Mouse (Mus musculus) liver, embryonic 15.5 days (tissue): ENCODE measurements around the gene Gm20696. TPM values are rescaled to one million over a fixed set of nuclear protein-coding genes. Genes with fewer than 3 reads are reported as not detected.

Source experiments
- ATAC-seq: fragments of 200-750 bp; cut with Nextera tagmentation; 2 replicates; pipeline ENCODE4 v1.8.0; 2017; ENCODE audit warnings: moderate number of reproducible peaks, mild to moderate bottlenecking, moderate library complexity; ENCODE audit not compliant: insufficient read depth
- H3K27ac ChIP-seq: fragments of 300-500 bp; sonication (generic); replicated peaks from 2 replicates; pipeline ENCODE4 v1.5.1; 2015; ENCODE audit warnings: mild to moderate bottlenecking, inconsistent platforms
- H3K27me3 ChIP-seq: fragments of 300-500 bp; sonication (generic); 2 replicates; pipeline ENCODE4 v1.6.1; 2015; ENCODE audit warnings: mild to moderate bottlenecking, inconsistent platforms
- H3K36me3 ChIP-seq: fragments of 300-500 bp; sonication (generic); replicated peaks from 2 replicates; pipeline ENCODE4 v1.6.1; 2015; ENCODE audit warnings: moderate library complexity, mild to moderate bottlenecking, inconsistent platforms
- H3K4me1 ChIP-seq: fragments of 300-500 bp; sonication (generic); replicated peaks from 2 replicates; pipeline ENCODE4 v1.6.1; 2015; ENCODE audit warnings: inconsistent platforms
- H3K4me2 ChIP-seq: fragments of 300-500 bp; sonication (generic); 2 replicates; pipeline ENCODE4 v1.6.1; 2015; ENCODE audit warnings: moderate library complexity, mild to moderate bottlenecking, inconsistent platforms
- H3K4me3 ChIP-seq: fragments of 300-500 bp; sonication (generic); replicated peaks from 2 replicates; pipeline ENCODE4 v1.5.1; 2015; ENCODE audit warnings: mild to moderate bottlenecking, inconsistent platforms
- H3K9ac ChIP-seq: fragments of 300-500 bp; sonication (generic); 2 replicates; pipeline ENCODE4 v1.6.1; 2015; ENCODE audit warnings: moderate library complexity, mild to moderate bottlenecking, inconsistent platforms
- H3K9me3 ChIP-seq: fragments of 300-500 bp; sonication (generic); replicated peaks from 2 replicates; pipeline ENCODE4 v1.6.1; 2016; ENCODE audit warnings: inconsistent platforms
- WGBS: fragments of 180-500 bp; shearing (Covaris S2); methylation state at CpG from one replicate; pipeline ENCODE4 v1.1.7; 2015; ENCODE audit warnings: mixed read lengths; ENCODE audit not compliant: insufficient replicate concordance; 5-methylcytosine and 5-hydroxymethylcytosine counted together
- polyA plus RNA-seq: library from polyadenylated mRNA; unstranded; fragments of >200 nt; fragmentation: Nextera tagmentation; extraction: Ambion mirVana; gene quantifications from 2 replicates; pipeline ENCODE4 v1.2.1, GENCODE M21; 2015

Gene Gm20696
- polyA plus RNA-seq, 1 experiment from 2014 or later: 0.75 TPM

DNA sequence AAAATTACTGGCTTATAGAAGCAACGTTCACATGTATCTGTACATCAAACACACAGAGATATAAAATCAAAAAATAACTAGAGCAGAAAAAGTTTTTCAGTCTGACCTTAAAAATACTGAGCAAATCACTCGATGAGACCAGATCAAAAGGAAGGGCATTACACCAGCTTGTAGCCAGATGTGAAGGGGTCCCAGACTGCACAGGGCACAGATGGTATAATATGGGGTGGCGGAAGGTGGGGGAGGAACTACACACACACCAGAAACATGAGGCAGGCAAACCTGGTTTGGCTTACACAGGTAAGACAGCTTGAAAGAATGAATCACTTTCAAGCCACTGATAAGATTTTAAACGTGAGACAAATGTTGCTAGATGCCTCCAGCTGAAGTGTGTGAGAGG is 45.4 kb downstream of the Gm20696 start:
- H3K36me3 ChIP-seq: no peaks in the 10 kb centered on the region
- no peak overlapping the region for H3K4me3 ChIP-seq
- 54% methylated on average over 4 of the region's 4 CpGs for WGBS
- H3K4me1 ChIP-seq: no peaks in the 10 kb centered on the region
- no peak overlapping the region for H3K4me2 ChIP-seq
- H3K9me3 ChIP-seq: no peaks in the 10 kb centered on the region
- ATAC-seq: no peak
- no peak overlapping the region for H3K27ac ChIP-seq
- H3K9ac ChIP-seq: no peak overlapping the region
- H3K27me3 ChIP-seq: no peaks in the 10 kb centered on the region

GRCm38 (mm10) chr6:99620471-99620870 is 46.1 kb downstream of the Gm20696 start:
- no peaks in the 10 kb centered on the region for H3K36me3 ChIP-seq
- H3K9ac ChIP-seq: no peak overlapping the region
- H3K27ac ChIP-seq: no peak overlapping the region
- no peaks in the 10 kb centered on the region for H3K4me1 ChIP-seq
- ATAC-seq: no peak
- H3K4me3 ChIP-seq: no peak overlapping the region
- H3K4me2 ChIP-seq: no peak overlapping the region
- 37% methylated on average over 7 of the region's 7 CpGs for WGBS
- H3K9me3 ChIP-seq: no peaks in the 10 kb centered on the region
- H3K27me3 ChIP-seq: no peaks in the 10 kb centered on the region

DNA sequence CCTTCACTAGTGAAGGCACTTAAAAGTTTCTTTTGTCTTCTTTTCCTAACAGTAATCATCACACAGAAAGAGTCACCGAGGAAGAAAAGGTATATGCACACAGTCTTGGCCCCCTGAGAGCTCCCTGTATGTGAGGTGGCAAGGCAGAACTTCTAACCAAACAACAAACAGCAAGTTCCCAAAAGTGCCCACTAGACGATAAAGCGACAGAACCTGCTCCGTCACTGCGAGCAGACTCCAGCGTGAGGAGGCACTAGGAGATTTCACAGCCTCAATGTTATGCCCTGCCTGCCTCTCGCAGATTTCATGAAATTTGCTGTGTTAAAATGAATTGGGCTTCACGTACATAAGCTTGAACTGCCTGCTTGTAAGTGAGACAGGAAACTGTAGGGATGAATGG is 46.6 kb downstream of the Gm20696 start:
- no peaks in the 10 kb centered on the region for H3K36me3 ChIP-seq
- no peak overlapping the region for H3K27ac ChIP-seq
- no peak overlapping the region for H3K4me3 ChIP-seq
- WGBS: 42% methylated on average over 8 of the region's 8 CpGs
- no peak overlapping the region for H3K9ac ChIP-seq
- no peak overlapping the region for H3K4me2 ChIP-seq
- H3K27me3 ChIP-seq: no peaks in the 10 kb centered on the region
- no peaks in the 10 kb centered on the region for H3K9me3 ChIP-seq
- H3K4me1 ChIP-seq: no peaks in the 10 kb centered on the region
- no peak for ATAC-seq

- H3K4me3 ChIP-seq: no peak overlapping the region
- no peak overlapping the region for H3K9ac ChIP-seq
- no peaks in the 10 kb centered on the region for H3K9me3 ChIP-seq
- H3K27ac ChIP-seq: no peak overlapping the region
- H3K4me2 ChIP-seq: no peak overlapping the region
- no peaks in the 10 kb centered on the region for H3K36me3 ChIP-seq
- no peaks in the 10 kb centered on the region for H3K4me1 ChIP-seq
- no peaks in the 10 kb centered on the region for H3K27me3 ChIP-seq
- 41% methylated on average over 8 of the region's 8 CpGs for WGBS
- ATAC-seq: no peak
Measured at GRCm38 (mm10) chr6:99619466-99619865, 47.1 kb downstream of the Gm20696 start.

GRCm38 (mm10) chr6:99617867-99618266 is 48.7 kb downstream of the Gm20696 start:
- whole genome bisulfite sequencing: 71% methylated on average over 7 of the region's 7 CpGs

GRCm38 (mm10) chr6:99617415-99617814 is 49.2 kb downstream of the Gm20696 start:
- Histone ChIP-seq H3K4me1 (no peaks in the 10 kb centered on the region), H3K9me3 (no peaks in the 10 kb centered on the region), H3K36me3 (no peaks in the 10 kb centered on the region), H3K27ac (no peak overlapping the region), H3K4me2 (no peak overlapping the region), H3K4me3 (no peak overlapping the region), H3K9ac (no peak overlapping the region), H3K27me3 (no peaks in the 10 kb centered on the region)
- WGBS: 49% methylated on average over 1 of the region's 1 CpGs
- no peak for ATAC-seq

More at GRCm38 (mm10) chr6:99617867-99618266, 48.7 kb downstream of the Gm20696 start:
- H3K9ac ChIP-seq: no peak overlapping the region
- H3K9me3 ChIP-seq: no peaks in the 10 kb centered on the region
- no peaks in the 10 kb centered on the region for H3K4me1 ChIP-seq
- no peaks in the 10 kb centered on the region for H3K27me3 ChIP-seq
- H3K27ac ChIP-seq: no peak overlapping the region
- H3K4me2 ChIP-seq: no peak overlapping the region
- ATAC-seq: no peak
- no peak overlapping the region for H3K4me3 ChIP-seq
- H3K36me3 ChIP-seq: no peaks in the 10 kb centered on the region

DNA sequence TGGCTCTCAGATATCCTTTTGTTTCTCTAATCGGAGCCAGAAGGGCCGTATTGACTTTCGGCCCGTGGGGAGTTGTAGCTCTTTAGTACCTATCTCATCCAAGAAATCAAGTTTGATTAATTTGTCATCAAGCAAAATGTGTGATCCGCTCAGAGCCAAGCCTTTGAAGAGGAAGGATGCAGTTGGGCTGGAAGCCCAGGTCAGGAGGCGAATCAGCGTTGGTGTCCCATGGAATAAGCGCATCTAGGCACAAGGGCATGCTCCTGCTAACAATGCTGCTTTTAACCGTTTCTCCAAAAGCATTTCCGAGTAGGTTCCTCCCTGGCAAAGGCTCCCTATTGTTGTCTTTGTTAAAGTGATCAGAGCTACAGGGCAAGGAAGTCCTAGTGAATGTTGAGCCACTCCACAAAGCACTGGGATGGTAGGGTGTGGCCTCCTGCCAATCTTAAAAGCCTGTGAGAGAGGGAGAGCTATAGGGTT is 51.3 kb downstream of the Gm20696 start:
- WGBS: 62% methylated on average over 10 of the region's 10 CpGs
- Histone ChIP-seq H3K9ac (no peak overlapping the region), H3K27ac (no peak overlapping the region), H3K4me3 (no peak overlapping the region), H3K4me2 (no peak overlapping the region), H3K36me3 (no peaks in the 10 kb centered on the region), H3K4me1 (no peaks in the 10 kb centered on the region), H3K27me3 (no peaks in the 10 kb centered on the region), H3K9me3 (no peaks in the 10 kb centered on the region)
- ATAC-seq: no peak

GRCm38 (mm10) chr6:99614566-99615271 is 51.9 kb downstream of the Gm20696 start:
- 68% methylated on average over 17 of the region's 17 CpGs for WGBS
- Histone ChIP-seq H3K27ac (no peak overlapping the region), H3K4me1 (no peaks in the 10 kb centered on the region), H3K4me3 (no peak overlapping the region), H3K9ac (no peak overlapping the region), H3K27me3 (no peaks in the 10 kb centered on the region), H3K4me2 (no peak overlapping the region), H3K9me3 (no peaks in the 10 kb centered on the region), H3K36me3 (no peaks in the 10 kb centered on the region)
- ATAC-seq: no peak

- no peaks in the 10 kb centered on the region for H3K36me3 ChIP-seq
- no peak overlapping the region for H3K27ac ChIP-seq
- 40% methylated on average over 6 of the region's 6 CpGs for WGBS
- H3K4me3 ChIP-seq: no peak overlapping the region
- no peak overlapping the region for H3K9ac ChIP-seq
- no peaks in the 10 kb centered on the region for H3K4me1 ChIP-seq
- H3K4me2 ChIP-seq: no peak overlapping the region
- no peaks in the 10 kb centered on the region for H3K9me3 ChIP-seq
- no peak for ATAC-seq
- H3K27me3 ChIP-seq: no peaks in the 10 kb centered on the region
Measured at GRCm38 (mm10) chr6:99611866-99612265, 54.7 kb downstream of the Gm20696 start.

- no peak for ATAC-seq
Measured at GRCm38 (mm10) chr6:99610454-99611427, 55.9 kb downstream of the Gm20696 start.

GRCm38 (mm10) chr6:99606079-99606478 is 60.5 kb downstream of the Gm20696 start:
- Histone ChIP-seq H3K4me3 (no peak overlapping the region), H3K36me3 (no peaks in the 10 kb centered on the region), H3K4me1 (no peaks in the 10 kb centered on the region), H3K27me3 (no peaks in the 10 kb centered on the region), H3K4me2 (no peak overlapping the region), H3K27ac (no peak overlapping the region), H3K9ac (no peak overlapping the region), H3K9me3 (no peaks in the 10 kb centered on the region)
- no peak for ATAC-seq
- WGBS: 60% methylated on average over 7 of the region's 7 CpGs

More at GRCm38 (mm10) chr6:99610454-99611427, 55.9 kb downstream of the Gm20696 start:
- no peaks in the 10 kb centered on the region for H3K36me3 ChIP-seq
- no peaks in the 10 kb centered on the region for H3K27me3 ChIP-seq
- no peaks in the 10 kb centered on the region for H3K9me3 ChIP-seq
- H3K9ac ChIP-seq: no peak overlapping the region
- WGBS: 17% methylated on average over 14 of the region's 14 CpGs
- no peaks in the 10 kb centered on the region for H3K4me1 ChIP-seq
- no peak overlapping the region for H3K4me3 ChIP-seq
- peak overlapping the region; percentile 5; the same call in 1 of the 2 replicates for H3K4me2 ChIP-seq
- no peak overlapping the region for H3K27ac ChIP-seq
